Mouse (Mus musculus): ENCODE measurements around the gene Csf3. TPM values are rescaled to one million over a fixed set of nuclear protein-coding genes. Genes with fewer than 3 reads are reported as not detected.
"Not testable (repeated sequence)": the region's sequence is repeated elsewhere in the genome, so short reads cannot be mapped to it uniquely, and the experiment has no call there.

Csf3 gene
- polyA plus RNA-seq, 1 experiment: not detected

DNA sequence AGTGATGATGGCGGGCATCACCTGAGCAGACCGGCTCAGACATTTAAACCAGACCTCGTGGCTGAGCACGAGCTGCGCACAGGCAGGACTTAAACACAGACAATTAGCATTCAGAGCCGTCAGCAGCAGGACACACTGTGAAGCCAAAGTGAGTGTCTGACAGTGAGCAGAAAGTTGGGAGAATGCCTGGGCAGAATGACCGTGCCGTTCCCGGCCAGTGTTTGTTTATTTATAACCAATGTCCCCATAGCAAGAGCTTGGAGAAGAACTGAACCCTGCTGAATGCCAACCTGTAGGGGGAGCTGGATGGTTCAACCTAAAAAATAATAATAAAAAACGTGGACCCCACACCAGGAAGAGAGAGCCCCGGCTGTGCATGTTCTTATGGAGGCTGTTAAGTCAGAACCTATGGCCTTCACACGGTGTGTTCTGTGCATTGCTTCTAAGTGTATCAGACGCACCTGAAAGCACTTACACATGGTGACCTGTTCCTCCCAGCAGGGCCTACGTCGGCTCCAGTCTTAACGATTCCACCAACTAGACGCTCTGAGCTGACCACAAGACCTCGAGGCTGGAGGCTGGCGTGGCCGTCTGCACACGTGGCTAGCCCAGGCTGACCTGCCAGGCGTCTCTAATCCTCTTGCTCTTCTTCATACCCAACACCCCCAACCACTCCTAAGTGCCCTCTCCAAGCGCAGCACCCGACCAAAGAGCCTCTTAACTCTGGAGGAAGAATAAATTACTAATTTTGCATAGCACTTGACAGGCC, 20.6 kb downstream of the Csf3 start:
- H3K4me1 ChIP-seq (ENCODE audit: control insufficient read depth, insufficient read depth, low read length): peaks cover 3% of the 10 kb centered on the region; the same call in 1 of the 2 replicates
- H3K4me3 ChIP-seq (ENCODE audit: insufficient read depth, low read length): no peak overlapping the region
- TF ChIP-seq CTCF (IDR thresholded peaks at IDR 0.05; ENCODE audit: low read depth, low read length): no peak
- no peak for TF ChIP-seq POLR2A (IDR thresholded peaks at IDR 0.05; ENCODE audit: borderline replicate concordance, low read depth, low read length)
- H3K27ac ChIP-seq (ENCODE audit: insufficient read depth, low read depth, low read length): no peak overlapping the region

DNA sequence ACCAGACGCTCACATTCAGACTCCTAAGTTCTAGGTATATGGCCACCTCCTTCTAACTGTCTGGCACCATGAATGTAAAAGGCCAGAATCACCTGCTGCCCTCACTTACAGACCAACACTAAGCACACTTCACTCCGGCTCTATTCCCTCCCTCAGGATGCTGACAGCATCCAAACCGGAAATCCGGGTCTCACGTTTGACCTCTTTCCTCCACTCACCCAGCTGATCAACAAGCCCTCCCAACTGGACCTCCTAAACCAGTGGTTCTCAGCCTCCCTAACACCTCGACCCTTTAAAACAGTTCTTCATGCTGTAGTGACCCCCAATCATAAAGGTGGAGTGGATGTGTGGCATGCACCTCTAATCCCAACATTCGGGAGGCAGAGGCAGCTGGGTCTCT, 22.0 kb downstream of the Csf3 start:
- no peak overlapping the region for H3K27ac ChIP-seq (ENCODE audit: insufficient read depth, low read depth, low read length)
- H3K4me3 ChIP-seq (ENCODE audit: insufficient read depth, low read length): no peak overlapping the region
- H3K4me1 ChIP-seq (ENCODE audit: control insufficient read depth, insufficient read depth, low read length): peaks cover 3% of the 10 kb centered on the region; the same call in 1 of the 2 replicates
- TF ChIP-seq POLR2A (IDR thresholded peaks at IDR 0.05; ENCODE audit: borderline replicate concordance, low read depth, low read length): no peak
- TF ChIP-seq CTCF (IDR thresholded peaks at IDR 0.05; ENCODE audit: low read depth, low read length): no peak

DNA sequence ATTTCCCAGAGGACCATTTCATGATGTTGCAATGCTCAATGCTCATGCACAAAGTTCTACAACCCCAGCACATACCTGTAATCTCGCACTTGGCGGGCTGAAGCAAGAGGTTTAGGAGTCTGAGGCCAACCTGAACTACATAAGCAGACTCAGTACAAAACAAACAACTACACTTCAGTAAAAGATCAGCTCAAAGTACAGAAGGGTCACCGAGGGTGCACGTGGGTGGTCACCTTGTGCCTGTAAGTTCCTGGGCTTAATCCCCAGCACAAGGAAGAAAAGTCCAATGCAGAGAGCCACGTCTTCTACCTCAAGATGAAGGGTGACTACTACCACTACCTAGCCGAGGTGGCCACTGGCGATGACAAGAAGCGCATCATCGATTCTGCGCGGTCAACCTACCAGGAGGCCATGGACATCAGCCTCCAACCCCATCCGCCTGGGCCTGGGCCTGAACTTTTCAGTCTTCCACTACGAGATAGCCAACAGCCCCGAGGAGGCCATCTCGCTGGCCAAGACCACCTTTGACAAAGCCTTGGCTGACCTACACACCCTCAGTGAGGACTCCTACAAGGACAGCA, 25.0 kb downstream of the Csf3 start:
- Histone ChIP-seq H3K4me3 (ENCODE audit: insufficient read depth, low read length) (no peak overlapping the region), H3K4me1 (ENCODE audit: control insufficient read depth, insufficient read depth, low read length) (peaks cover 3% of the 10 kb centered on the region; the same call in 1 of the 2 replicates), H3K27ac (ENCODE audit: insufficient read depth, low read depth, low read length) (no peak overlapping the region)
- TF ChIP-seq CTCF (IDR thresholded peaks at IDR 0.05; ENCODE audit: low read depth, low read length): no peak
- TF ChIP-seq POLR2A (IDR thresholded peaks at IDR 0.05; ENCODE audit: borderline replicate concordance, low read depth, low read length): no peak

DNA sequence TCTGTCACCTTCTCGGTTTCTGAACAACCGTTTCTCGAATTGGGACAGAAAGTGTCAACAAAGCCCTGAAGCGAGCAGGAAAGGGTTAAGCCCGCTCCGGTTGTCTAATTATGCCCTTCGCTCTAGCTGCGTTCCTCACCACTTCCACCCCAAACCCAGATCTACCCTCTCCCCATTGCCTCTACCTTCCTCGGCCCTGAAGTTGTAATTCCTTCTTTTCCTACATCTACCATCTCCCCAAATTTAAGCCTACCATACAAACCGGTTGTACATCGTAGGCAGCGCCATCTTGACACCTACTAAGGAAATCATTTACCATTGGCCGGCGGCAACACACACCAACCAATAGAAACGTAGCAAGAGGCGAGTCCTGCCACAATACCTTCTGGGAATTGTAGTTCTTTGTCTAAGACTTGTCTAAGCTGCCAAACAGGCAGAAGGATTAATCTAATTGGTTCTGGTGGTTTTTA, 28.1 kb downstream of the Csf3 start, which contains the start of gene Med24:
Med24 (minus strand) TSS at position 317 of the 470 bp plus-strand sequence.
- Histone ChIP-seq H3K4me3 (ENCODE audit: insufficient read depth, low read length) (peak within 1 kb of the TSS; percentile 87), H3K4me1 (ENCODE audit: control insufficient read depth, insufficient read depth, low read length) (no peaks in the 10 kb centered on the region), H3K27ac (ENCODE audit: insufficient read depth, low read depth, low read length) (peak within 1 kb of the TSS; percentile 34; the same call in 1 of the 2 replicates)
- TF ChIP-seq POLR2A (IDR thresholded peaks at IDR 0.05; ENCODE audit: borderline replicate concordance, low read depth, low read length): no peak
- no peak for TF ChIP-seq CTCF (IDR thresholded peaks at IDR 0.05; ENCODE audit: low read depth, low read length)

DNA sequence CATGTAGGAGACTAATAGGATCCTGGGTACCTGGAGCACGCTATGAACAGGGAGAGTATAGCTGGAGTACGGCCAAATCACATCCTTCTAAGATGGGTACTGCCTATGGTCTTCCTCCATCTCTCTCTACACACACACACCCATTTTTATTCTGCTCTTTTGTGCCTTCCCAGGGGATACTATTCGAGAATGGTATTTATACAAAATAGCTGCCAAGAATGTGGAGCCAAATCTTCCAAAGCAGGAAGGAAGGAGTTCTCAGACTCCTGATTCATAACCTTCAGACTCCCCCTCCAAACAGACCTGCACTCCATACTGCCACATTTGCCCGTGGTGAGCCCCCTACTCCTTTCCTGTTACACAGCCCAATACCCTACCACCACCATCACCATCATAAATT, 29.7 kb downstream of the Csf3 start:
- Histone ChIP-seq H3K4me3 (ENCODE audit: insufficient read depth, low read length) (no peak overlapping the region), H3K4me1 (ENCODE audit: control insufficient read depth, insufficient read depth, low read length) (no peaks in the 10 kb centered on the region), H3K27ac (ENCODE audit: insufficient read depth, low read depth, low read length) (no peak overlapping the region)
- no peak for TF ChIP-seq CTCF (IDR thresholded peaks at IDR 0.05; ENCODE audit: low read depth, low read length)
- no peak for TF ChIP-seq POLR2A (IDR thresholded peaks at IDR 0.05; ENCODE audit: borderline replicate concordance, low read depth, low read length)

DNA sequence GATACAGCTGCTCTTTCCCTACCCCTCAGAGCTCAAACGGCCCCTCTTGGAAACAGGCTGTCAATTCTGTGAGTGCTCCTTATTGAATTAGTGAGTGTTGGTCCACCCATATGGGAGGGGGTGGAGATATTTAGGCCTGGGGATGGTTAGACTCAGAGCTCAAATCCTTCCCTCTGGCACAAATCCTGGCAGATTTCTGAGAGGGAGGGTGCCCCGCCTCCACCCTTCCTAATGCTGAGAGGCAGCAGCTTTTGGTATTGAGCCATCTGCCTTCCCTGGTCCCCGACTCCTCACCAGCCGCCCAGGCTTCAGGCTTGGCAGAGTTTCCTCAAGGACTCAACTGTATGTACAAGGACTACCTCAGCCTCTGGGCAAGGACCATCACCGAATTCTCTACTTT, 30.1 kb downstream of the Csf3 start:
- Histone ChIP-seq H3K4me1 (ENCODE audit: control insufficient read depth, insufficient read depth, low read length) (no peaks in the 10 kb centered on the region), H3K4me3 (ENCODE audit: insufficient read depth, low read length) (no peak overlapping the region), H3K27ac (ENCODE audit: insufficient read depth, low read depth, low read length) (no peak overlapping the region)
- TF ChIP-seq POLR2A (IDR thresholded peaks at IDR 0.05; ENCODE audit: borderline replicate concordance, low read depth, low read length): no peak
- no peak for TF ChIP-seq CTCF (IDR thresholded peaks at IDR 0.05; ENCODE audit: low read depth, low read length)

DNA sequence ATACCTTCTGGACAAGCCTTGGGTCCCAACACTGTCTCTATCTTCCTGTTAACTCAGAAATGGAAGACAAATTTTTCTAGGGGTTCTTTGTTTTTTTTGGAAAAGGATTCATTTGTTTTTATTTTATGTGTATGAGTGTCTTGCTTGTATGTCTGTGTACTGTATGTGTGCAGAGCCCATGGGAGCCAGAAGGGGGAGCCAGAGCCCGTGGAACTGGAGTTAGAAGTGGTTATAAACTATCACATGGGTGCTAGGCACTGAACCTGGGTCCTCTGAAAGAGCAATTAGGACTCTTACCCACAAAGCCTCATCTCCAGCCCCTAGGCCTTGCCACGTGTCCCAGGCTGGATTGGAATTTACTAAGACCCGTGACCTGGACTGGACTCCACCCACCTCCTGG, 33.0 kb downstream of the Csf3 start:
- TF ChIP-seq CTCF (IDR thresholded peaks at IDR 0.05; ENCODE audit: low read depth, low read length): peak; percentile 23; the same call in 1 of the 2 replicates
- no peak for TF ChIP-seq POLR2A (IDR thresholded peaks at IDR 0.05; ENCODE audit: borderline replicate concordance, low read depth, low read length)
- H3K4me1 ChIP-seq (ENCODE audit: control insufficient read depth, insufficient read depth, low read length): no peaks in the 10 kb centered on the region
- H3K4me3 ChIP-seq (ENCODE audit: insufficient read depth, low read length): no peak overlapping the region
- no peak overlapping the region for H3K27ac ChIP-seq (ENCODE audit: insufficient read depth, low read depth, low read length)

DNA sequence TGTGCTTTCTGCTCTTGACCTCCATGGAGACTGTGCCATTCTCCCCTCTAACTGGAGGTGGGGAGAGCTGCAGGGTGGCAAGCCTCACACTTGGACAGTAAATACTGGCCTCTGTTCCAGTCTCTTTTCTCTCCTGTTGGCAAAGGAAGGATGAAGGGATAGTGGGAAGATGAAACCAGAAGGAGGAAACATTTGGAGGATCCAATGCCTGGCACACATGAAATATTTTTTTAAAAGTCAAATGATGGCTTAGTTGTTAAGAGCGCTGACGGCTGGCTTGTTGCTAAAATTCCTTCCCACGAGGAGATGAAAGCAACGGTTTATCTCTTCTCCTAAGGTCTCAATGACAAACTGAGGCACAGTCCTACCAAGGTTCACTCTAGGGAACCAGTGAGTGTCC, 34.0 kb downstream of the Csf3 start:
- Histone ChIP-seq H3K4me1 (ENCODE audit: control insufficient read depth, insufficient read depth, low read length) (peaks cover 3% of the 10 kb centered on the region), H3K27ac (ENCODE audit: insufficient read depth, low read depth, low read length) (no peak overlapping the region), H3K4me3 (ENCODE audit: insufficient read depth, low read length) (no peak overlapping the region)
- TF ChIP-seq CTCF (IDR thresholded peaks at IDR 0.05; ENCODE audit: low read depth, low read length) (no peak), POLR2A (IDR thresholded peaks at IDR 0.05; ENCODE audit: borderline replicate concordance, low read depth, low read length) (no peak)

DNA sequence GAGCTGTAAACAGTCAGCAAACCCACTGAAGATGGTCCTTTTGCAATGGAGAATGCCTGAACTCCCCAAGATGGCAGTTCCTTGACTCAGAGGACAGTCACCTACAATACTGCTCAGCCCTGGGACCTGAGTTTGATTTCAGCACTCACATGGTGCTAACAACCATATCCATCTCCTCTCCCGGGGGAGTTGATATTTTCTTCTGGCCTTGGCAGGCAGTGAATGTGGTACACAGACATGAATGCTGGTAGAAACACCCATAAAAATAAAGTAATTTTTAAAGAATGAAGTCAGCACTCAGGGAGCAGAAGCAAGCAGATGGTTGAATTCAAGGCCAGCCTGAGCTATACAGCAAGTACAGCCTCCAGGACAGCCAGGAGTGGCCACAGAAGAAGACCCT, 35.1 kb downstream of the Csf3 start:
- Histone ChIP-seq H3K4me3 (ENCODE audit: insufficient read depth, low read length) (no peak overlapping the region), H3K27ac (ENCODE audit: insufficient read depth, low read depth, low read length) (no peak overlapping the region), H3K4me1 (ENCODE audit: control insufficient read depth, insufficient read depth, low read length) (peaks cover 6% of the 10 kb centered on the region)
- TF ChIP-seq CTCF (IDR thresholded peaks at IDR 0.05; ENCODE audit: low read depth, low read length) (no peak), POLR2A (IDR thresholded peaks at IDR 0.05; ENCODE audit: borderline replicate concordance, low read depth, low read length) (no peak)

DNA sequence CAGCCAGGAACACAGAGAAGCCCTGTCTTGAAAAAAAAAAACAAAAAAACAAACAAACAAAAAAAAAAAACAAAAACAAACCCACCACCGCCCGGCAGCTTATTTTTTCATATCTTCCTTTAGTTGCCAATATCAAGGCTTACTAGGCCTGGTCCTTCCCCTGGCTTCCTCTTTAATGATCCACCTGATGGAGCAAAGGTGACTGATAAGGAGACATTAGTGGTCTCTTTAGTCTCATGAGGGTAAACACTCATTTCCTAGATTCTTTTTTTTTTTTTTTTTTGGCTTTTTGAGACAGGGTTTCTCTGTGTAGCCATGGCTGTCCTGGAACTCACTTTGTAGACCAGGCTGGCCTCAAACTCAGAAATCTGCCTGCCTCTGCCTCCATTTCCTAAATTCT, 36.2 kb downstream of the Csf3 start:
- not testable (repeated sequence) for H3K27ac ChIP-seq (ENCODE audit: insufficient read depth, low read depth, low read length); H3K4me1 ChIP-seq (ENCODE audit: control insufficient read depth, insufficient read depth, low read length); H3K4me3 ChIP-seq (ENCODE audit: insufficient read depth, low read length)
